Mouse (Mus musculus): Measurements from ENCODE around the gene Zfp1.

The Zfp1 gene

GRCm38 (mm10) chr8:111678111-111678510, 34.9 kb downstream of the Zfp1 start:
- peak; percentile 86 for DNase-seq

GRCm38 (mm10) chr8:111678848-111679247, 35.6 kb downstream of the Zfp1 start:
- no peak for DNase-seq

- DNase-seq = no peak
These were observed 37.3 kb downstream of the Zfp1 start for GRCm38 (mm10) chr8:111680423-111681028.

GRCm38 (mm10) chr8:111681153-111681552, 38.0 kb downstream of the Zfp1 start:
- DNase-seq = no peak

- DNase-seq = no peak
These were observed 39.3 kb downstream of the Zfp1 start for GRCm38 (mm10) chr8:111682521-111682920.

GRCm38 (mm10) chr8:111686881-111687280, 43.7 kb downstream of the Zfp1 start:
- DNase-seq = no peak

- no peak for DNase-seq
These were observed 47.8 kb downstream of the Zfp1 start, which contains the start of gene Ctrb1 for GRCm38 (mm10) chr8:111690960-111691445. Gene Ctrb1, minus strand, starts transcription at chr8:111691010.

GRCm38 (mm10) chr8:111693261-111693741, 50.1 kb downstream of the Zfp1 start:
- DNase-seq = peak; percentile 64

- DNase-seq = no peak
These were observed 52.2 kb downstream of the Zfp1 start for GRCm38 (mm10) chr8:111695441-111695840.

GRCm38 (mm10) chr8:111697655-111698054, 54.5 kb downstream of the Zfp1 start:
- DNase-seq = no peak

- no peak for DNase-seq
These were observed 55.8 kb downstream of the Zfp1 start for GRCm38 (mm10) chr8:111699035-111699434.

GRCm38 (mm10) chr8:111700201-111700600, 57.0 kb downstream of the Zfp1 start:
- DNase-seq = no peak

GRCm38 (mm10) chr8:111700740-111701139, 57.5 kb downstream of the Zfp1 start:
- DNase-seq = no peak

- DNase-seq = no peak
These were observed 58.2 kb downstream of the Zfp1 start for GRCm38 (mm10) chr8:111701380-111701779.

- DNase-seq = no peak
These were observed 61.4 kb downstream of the Zfp1 start for GRCm38 (mm10) chr8:111704585-111704984.

GRCm38 (mm10) chr8:111705222-111705621, 62.0 kb downstream of the Zfp1 start:
- peak; percentile 13 for DNase-seq

GRCm38 (mm10) chr8:111705699-111706098, 62.5 kb downstream of the Zfp1 start:
- no peak for DNase-seq

GRCm38 (mm10) chr8:111708265-111708664, 65.1 kb downstream of the Zfp1 start:
- peak; percentile 96 for DNase-seq

- DNase-seq = peak; percentile 94
These were observed 66.0 kb downstream of the Zfp1 start for GRCm38 (mm10) chr8:111709223-111709622.

- peak; percentile 27 for DNase-seq
These were observed 67.7 kb downstream of the Zfp1 start for GRCm38 (mm10) chr8:111710777-111711485.

- DNase-seq = peak; percentile 17
These were observed 68.9 kb downstream of the Zfp1 start for GRCm38 (mm10) chr8:111712135-111712534.

GRCm38 (mm10) chr8:111712588-111712987, 69.4 kb downstream of the Zfp1 start:
- DNase-seq = peak; percentile 82

- DNase-seq = no peak
These were observed 70.1 kb downstream of the Zfp1 start for GRCm38 (mm10) chr8:111713291-111713690.

GRCm38 (mm10) chr8:111713817-111714216, 70.6 kb downstream of the Zfp1 start:
- peak; percentile 13 for DNase-seq
